Mouse (Mus musculus): Measurements from ENCODE around the gene Fam50a. TPM values are rescaled to one million over a fixed set of nuclear protein-coding genes. Genes with fewer than 3 reads are reported as not detected.
"Not testable (repeated sequence)": the region's sequence is repeated elsewhere in the genome, so short reads cannot be mapped to it uniquely, and the experiment has no call there.

Fam50a gene
- polyA plus RNA-seq, 1 experiment, result 10.4 TPM

DNA sequence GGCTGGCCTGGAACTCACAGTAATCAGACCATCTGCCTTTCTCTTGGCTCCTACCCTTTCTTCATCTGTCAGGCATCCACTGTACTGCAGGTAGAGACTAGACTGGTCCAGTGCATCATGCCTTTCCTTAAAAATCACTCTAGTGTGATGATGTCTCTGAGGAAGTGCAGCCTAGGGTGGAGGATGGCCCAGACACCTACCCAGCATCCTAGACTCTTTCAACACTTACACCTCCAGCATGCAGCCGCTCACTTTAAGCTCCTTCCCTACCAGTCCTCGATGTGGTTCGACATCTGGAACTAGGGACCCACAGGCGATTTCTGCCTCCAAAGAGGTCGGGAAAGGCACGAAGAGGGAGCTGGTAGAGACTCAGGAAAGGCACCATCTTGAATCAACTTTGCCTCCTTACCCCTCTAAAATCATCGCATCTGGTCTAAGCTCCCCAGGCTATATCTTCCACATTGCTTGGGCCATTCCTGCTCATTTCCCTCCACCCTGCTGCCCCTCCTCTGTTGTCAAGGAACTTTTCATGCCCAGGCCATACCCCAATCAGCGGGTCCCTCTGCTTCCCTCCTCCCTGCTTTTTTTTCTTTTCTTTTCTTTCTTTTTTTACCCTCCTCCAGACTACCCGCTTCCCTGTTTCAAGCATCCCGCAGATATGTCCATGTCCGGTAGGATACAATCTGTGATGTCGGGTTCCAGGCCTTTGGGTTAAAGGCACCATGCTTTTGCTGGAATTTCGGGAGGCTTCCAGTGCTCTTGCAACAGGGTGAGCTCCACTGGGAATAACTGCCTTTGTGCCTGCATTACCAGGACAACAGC is 40.0 kb downstream of the Fam50a start:
- Histone ChIP-seq H3K27me3 (ENCODE audit: control insufficient read depth, insufficient read depth, low read length) (no peaks in the 10 kb centered on the region), H3K27ac (ENCODE audit: insufficient read depth, low read depth, low read length) (no peak overlapping the region), H3K4me1 (ENCODE audit: control insufficient read depth, insufficient read depth, insufficient read length, low read length) (no peaks in the 10 kb centered on the region), H3K4me3 (ENCODE audit: low read depth, low read length) (peak overlapping the region; percentile 86), H3K36me3 (ENCODE audit: control insufficient read depth, insufficient read depth, low read length) (no peaks in the 10 kb centered on the region)
- WGBS, result 22% methylated on average over 13 of the region's 13 CpGs
- TF ChIP-seq CTCF (IDR thresholded peaks at IDR 0.05; ENCODE audit: extremely low read depth, insufficient read length, insufficient replicate concordance, low read depth, low read length) (no peak), POLR2A (IDR thresholded peaks at IDR 0.05; ENCODE audit: low read depth, low read length) (no peak)

DNA sequence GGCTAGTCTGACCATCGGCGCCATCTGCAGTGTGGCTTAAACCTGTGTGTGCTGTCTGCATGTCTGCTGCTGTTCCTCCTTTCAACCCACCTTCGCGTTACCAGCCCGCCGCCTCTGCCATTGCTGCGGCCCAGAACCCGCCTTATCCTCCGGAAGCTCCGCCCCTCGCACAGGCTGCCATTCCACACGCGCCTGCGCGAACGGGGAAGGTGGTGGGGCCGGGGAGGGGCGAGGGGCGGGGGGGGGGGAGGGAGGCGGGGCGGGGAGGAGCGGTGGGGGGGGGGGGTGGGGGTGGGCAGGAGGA is 40.6 kb downstream of the Fam50a start, which contains the start of gene Lage3:
Gene Lage3 (minus strand): TSS at position 152 of the 304 bp plus-strand sequence.
- Histone ChIP-seq H3K27ac (ENCODE audit: insufficient read depth, low read depth, low read length) (no peak within 1 kb of the TSS), H3K36me3 (ENCODE audit: control insufficient read depth, insufficient read depth, low read length) (no peaks in the 10 kb centered on the region), H3K4me1 (ENCODE audit: control insufficient read depth, insufficient read depth, insufficient read length, low read length) (no peaks in the 10 kb centered on the region), H3K4me3 (ENCODE audit: low read depth, low read length) (peak within 1 kb of the TSS; percentile 86), H3K27me3 (ENCODE audit: control insufficient read depth, insufficient read depth, low read length) (no peaks in the 10 kb centered on the region)
- 15% methylated on average over 15 of the region's 22 CpGs for WGBS
- TF ChIP-seq POLR2A (IDR thresholded peaks at IDR 0.05; ENCODE audit: low read depth, low read length) (no peak), CTCF (IDR thresholded peaks at IDR 0.05; ENCODE audit: extremely low read depth, insufficient read length, insufficient replicate concordance, low read depth, low read length) (no peak)

DNA sequence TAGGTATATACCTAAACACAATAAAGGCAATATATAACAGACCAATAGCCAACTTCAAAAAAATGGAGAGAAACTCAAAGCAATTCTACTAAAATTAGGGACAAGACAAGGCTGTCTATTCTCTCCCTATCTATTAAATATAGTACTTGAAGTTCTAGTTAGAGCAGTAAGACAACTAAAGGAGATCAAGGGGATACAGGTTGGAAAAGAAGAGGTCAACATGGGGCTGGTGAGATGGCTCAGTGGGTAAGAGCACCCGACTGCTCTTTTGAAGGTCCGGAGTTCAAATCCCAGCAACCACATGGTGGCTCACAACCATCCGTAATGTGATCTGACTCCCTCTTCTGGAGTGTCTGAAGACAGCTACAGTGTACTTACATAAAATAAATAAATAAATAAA is 44.2 kb downstream of the Fam50a start:
- H3K27me3 ChIP-seq (ENCODE audit: control insufficient read depth, insufficient read depth, low read length); H3K36me3 ChIP-seq (ENCODE audit: control insufficient read depth, insufficient read depth, low read length); H3K4me3 ChIP-seq (ENCODE audit: low read depth, low read length); H3K4me1 ChIP-seq (ENCODE audit: control insufficient read depth, insufficient read depth, insufficient read length, low read length); H3K27ac ChIP-seq (ENCODE audit: insufficient read depth, low read depth, low read length): not testable (repeated sequence)
- WGBS, result 94% methylated on average over 3 of the region's 3 CpGs

DNA sequence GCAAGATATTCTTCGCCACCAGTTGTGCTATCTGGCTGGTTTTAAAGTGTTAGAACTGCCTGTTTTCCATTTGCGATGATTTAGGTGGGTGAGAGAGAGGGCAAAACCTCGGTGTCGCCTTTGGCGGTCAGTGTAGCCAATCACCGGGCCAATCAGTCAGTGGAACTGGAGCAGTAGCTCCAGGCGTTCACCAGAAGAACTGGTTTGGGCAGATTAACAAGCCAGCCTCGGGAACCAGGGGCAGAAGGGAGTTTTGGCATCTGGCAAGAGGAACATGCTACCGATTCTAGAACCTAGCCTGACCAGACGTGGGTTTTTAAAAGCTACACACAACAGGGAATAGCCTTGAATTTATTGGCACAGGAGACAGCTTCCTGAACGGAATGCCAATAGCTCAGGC is 46.3 kb downstream of the Fam50a start:
- no peaks in the 10 kb centered on the region for H3K27me3 ChIP-seq (ENCODE audit: control insufficient read depth, insufficient read depth, low read length)
- no peak overlapping the region for H3K27ac ChIP-seq (ENCODE audit: insufficient read depth, low read depth, low read length)
- no peak overlapping the region for H3K4me3 ChIP-seq (ENCODE audit: low read depth, low read length)
- no peaks in the 10 kb centered on the region for H3K4me1 ChIP-seq (ENCODE audit: control insufficient read depth, insufficient read depth, insufficient read length, low read length)
- WGBS, result 28% methylated on average over 11 of the region's 11 CpGs
- TF ChIP-seq CTCF (IDR thresholded peaks at IDR 0.05; ENCODE audit: extremely low read depth, insufficient read length, insufficient replicate concordance, low read depth, low read length) (no peak), POLR2A (IDR thresholded peaks at IDR 0.05; ENCODE audit: low read depth, low read length) (no peak)
- no peaks in the 10 kb centered on the region for H3K36me3 ChIP-seq (ENCODE audit: control insufficient read depth, insufficient read depth, low read length)

DNA sequence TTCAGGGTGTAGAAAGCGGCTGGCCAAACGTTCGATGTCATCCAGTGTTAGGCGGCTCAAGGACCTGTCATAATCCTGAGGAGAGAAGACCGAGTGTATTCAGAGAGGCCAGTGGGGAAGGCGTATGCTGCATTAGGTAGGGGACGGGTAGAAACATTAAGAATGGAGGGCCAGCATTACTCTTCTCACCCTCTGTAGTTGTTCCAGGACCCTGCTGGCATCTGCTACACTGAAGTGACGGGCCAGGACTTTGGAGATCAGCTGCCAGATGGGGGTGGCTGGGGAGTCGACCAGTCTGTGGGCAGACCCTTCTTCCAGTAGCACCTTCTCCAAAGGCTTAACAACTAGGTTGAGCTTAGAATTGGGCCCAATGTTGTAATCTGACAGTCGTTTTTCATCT is 54.7 kb downstream of the Fam50a start:
- peak overlapping the region; percentile 94 for H3K4me3 ChIP-seq (ENCODE audit: low read depth, low read length)
- H3K36me3 ChIP-seq (ENCODE audit: control insufficient read depth, insufficient read depth, low read length), result peaks cover 5% of the 10 kb centered on the region
- H3K27ac ChIP-seq (ENCODE audit: insufficient read depth, low read depth, low read length), result no peak overlapping the region
- peaks cover 11% of the 10 kb centered on the region for H3K4me1 ChIP-seq (ENCODE audit: control insufficient read depth, insufficient read depth, insufficient read length, low read length)
- H3K27me3 ChIP-seq (ENCODE audit: control insufficient read depth, insufficient read depth, low read length), result no peaks in the 10 kb centered on the region
- no peak for TF ChIP-seq CTCF (IDR thresholded peaks at IDR 0.05; ENCODE audit: extremely low read depth, insufficient read length, insufficient replicate concordance, low read depth, low read length)
- TF ChIP-seq POLR2A (IDR thresholded peaks at IDR 0.05; ENCODE audit: low read depth, low read length), result no peak
- 42% methylated on average over 10 of the region's 10 CpGs for WGBS

DNA sequence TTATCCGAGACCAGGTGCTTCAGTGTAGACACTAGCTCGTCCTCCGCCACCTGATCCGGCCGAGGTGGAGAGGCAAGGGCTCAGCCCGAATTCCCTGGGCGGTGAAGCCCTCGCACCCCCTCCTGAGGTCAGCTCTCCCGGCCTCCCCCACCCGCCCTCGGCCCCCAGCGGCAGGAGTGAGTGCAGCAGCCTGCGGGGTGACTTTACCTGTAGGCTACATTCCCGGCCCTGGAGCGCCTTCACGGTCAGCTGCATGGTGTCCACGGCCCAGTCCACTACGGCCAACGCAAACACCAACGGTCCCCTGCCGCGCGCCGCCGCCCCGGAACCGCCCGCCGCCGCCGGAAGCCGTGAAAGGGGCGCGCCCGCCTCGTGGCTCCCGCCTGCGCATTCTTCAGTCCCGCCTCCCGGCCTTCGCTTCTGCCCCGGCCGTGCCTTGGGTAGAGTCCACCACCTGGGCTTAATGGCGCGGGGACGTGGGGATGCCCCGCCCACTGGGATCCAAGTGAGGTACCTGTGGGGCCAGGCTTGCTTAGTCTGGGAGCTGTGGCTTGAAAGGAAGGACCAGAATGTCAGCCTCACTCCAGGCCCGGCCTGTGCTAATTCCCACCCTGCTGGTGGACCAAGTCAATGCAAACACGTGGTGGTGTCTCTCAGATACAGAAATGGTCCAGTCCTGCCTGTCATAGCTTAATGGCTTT is 55.5 kb downstream of the Fam50a start:
- H3K27me3 ChIP-seq (ENCODE audit: control insufficient read depth, insufficient read depth, low read length), result no peaks in the 10 kb centered on the region
- TF ChIP-seq POLR2A (IDR thresholded peaks at IDR 0.05; ENCODE audit: low read depth, low read length) (0 out of 2 replicates have a peak, but pooled peaks have one; percentile 32), CTCF (IDR thresholded peaks at IDR 0.05; ENCODE audit: extremely low read depth, insufficient read length, insufficient replicate concordance, low read depth, low read length) (no peak)
- H3K4me3 ChIP-seq (ENCODE audit: low read depth, low read length), result peak overlapping the region; percentile 94
- WGBS, result 7% methylated on average over 47 of the region's 49 CpGs
- H3K4me1 ChIP-seq (ENCODE audit: control insufficient read depth, insufficient read depth, insufficient read length, low read length), result peaks cover 11% of the 10 kb centered on the region
- H3K27ac ChIP-seq (ENCODE audit: insufficient read depth, low read depth, low read length), result peak overlapping the region; percentile 67
- H3K36me3 ChIP-seq (ENCODE audit: control insufficient read depth, insufficient read depth, low read length), result peaks cover 5% of the 10 kb centered on the region

Other genes starting within 250 kb of the Fam50a start
- gene Opn1mw, start 185.6 kb upstream of the Fam50a start, polyA plus RNA-seq (2012; rRNA removed), result not detected in 2 replicates
- gene Mecp2, start 177.7 kb upstream of the Fam50a start, polyA plus RNA-seq (2012; rRNA removed), result 1.3 and 3.0 TPM in 2 replicates
- not detected in 2 replicates for gene Tex28, start 145.2 kb upstream of the Fam50a start, polyA plus RNA-seq (2012; rRNA removed)
- not detected in 2 replicates for gene Tktl1, start 135.8 kb upstream of the Fam50a start, polyA plus RNA-seq (2012; rRNA removed)
- gene Flna, start 63.2 kb upstream of the Fam50a start, polyA plus RNA-seq (2012; rRNA removed), result 270 and 280 TPM in 2 replicates
- gene Emd, start 58.3 kb upstream of the Fam50a start, polyA plus RNA-seq (2012; rRNA removed), result 25.5 and 37.3 TPM in 2 replicates
- 750 and 1,062 TPM in 2 replicates for gene Rpl10, start 42.2 kb upstream of the Fam50a start, polyA plus RNA-seq (2012; rRNA removed)
- gene Taz, start 31.1 kb upstream of the Fam50a start, polyA plus RNA-seq (2012; rRNA removed), result 65.7 and 80.7 TPM in 2 replicates
- 13.0 and 13.9 TPM in 2 replicates for gene Dnase1l1, start 30.7 kb upstream of the Fam50a start, polyA plus RNA-seq (2012; rRNA removed)
- gene Atp6ap1, start 15.9 kb upstream of the Fam50a start, polyA plus RNA-seq (2012; rRNA removed), result 119 and 169 TPM in 2 replicates
- gene Gdi1, start 8.0 kb upstream of the Fam50a start, polyA plus RNA-seq (2012; rRNA removed), result 61.7 and 88.3 TPM in 2 replicates
- 3.1 and 4.4 TPM in 2 replicates for gene Plxna3, start 16.0 kb downstream of the Fam50a start, polyA plus RNA-seq (2012; rRNA removed)
- 16.9 and 17.1 TPM in 2 replicates for gene Lage3, start 40.6 kb downstream of the Fam50a start, polyA plus RNA-seq (2012; rRNA removed)
- 24.0 and 33.4 TPM in 2 replicates for gene Ubl4a, start 60.2 kb downstream of the Fam50a start, polyA plus RNA-seq (2012; rRNA removed)
- 9.1 and 20.9 TPM in 2 replicates for gene Slc10a3, start 60.3 kb downstream of the Fam50a start, polyA plus RNA-seq (2012; rRNA removed)
- 15.4 and 27.3 TPM in 2 replicates for gene Fam3a, start 80.2 kb downstream of the Fam50a start, polyA plus RNA-seq (2012; rRNA removed)
- gene Ikbkg, start 80.3 kb downstream of the Fam50a start, polyA plus RNA-seq (2012; rRNA removed), result 6.2 and 8.7 TPM in 2 replicates
- gene G6pdx, start 116.2 kb downstream of the Fam50a start, polyA plus RNA-seq (2012; rRNA removed), result 20.3 and 31.0 TPM in 2 replicates
- not detected in 2 replicates for gene Gm6880, start 168.4 kb downstream of the Fam50a start, polyA plus RNA-seq (2012; rRNA removed)

Data from small intestine, adult 2 months (tissue).